Mouse (Mus musculus) cerebellum, adult 11 months (tissue): ENCODE data around the gene Pld1.

Source experiments
- DNase-seq: peaks from one replicate; pipeline ENCODE4 v3.0.0; 2022

Gene Pld1

DNA sequence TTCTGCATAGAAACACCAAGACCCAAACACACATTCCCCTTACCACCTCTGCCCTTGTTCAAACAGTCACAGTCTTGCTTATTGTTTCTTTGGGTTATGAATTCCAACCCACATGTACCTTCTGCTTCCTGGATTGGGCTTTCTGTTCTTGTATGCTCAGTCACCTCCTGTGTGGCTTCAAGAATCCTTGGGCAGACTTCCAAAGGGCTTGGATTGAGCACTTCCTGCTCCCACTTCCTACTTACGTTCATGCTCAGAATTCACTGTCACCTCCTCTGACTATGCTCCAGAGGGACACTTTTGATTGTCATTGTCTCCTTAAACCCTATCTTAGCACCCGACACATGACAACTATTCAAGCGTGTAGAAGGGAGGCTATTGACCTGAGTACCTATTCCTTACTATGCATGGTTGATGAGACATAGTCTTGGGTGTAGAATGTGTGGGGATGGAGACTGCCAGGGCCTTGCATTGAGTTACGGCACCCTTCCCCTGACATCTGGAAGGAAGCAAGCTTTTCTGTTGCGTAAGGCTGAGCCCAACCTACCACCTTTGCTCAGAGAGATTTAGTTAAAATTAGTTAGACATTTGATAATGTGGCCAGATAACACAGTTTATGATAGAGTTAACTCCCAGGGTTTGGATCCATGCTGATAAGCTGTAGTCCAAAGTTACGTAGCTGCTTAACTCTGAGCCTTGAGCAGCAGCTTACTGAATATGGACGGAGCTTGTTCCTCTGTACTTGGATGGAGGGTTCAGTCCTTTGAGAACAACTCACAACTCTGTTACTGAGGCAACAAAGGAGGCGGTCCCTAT lies 55.9 kb downstream of the Pld1 start:
- DNase-seq = no peak

DNA sequence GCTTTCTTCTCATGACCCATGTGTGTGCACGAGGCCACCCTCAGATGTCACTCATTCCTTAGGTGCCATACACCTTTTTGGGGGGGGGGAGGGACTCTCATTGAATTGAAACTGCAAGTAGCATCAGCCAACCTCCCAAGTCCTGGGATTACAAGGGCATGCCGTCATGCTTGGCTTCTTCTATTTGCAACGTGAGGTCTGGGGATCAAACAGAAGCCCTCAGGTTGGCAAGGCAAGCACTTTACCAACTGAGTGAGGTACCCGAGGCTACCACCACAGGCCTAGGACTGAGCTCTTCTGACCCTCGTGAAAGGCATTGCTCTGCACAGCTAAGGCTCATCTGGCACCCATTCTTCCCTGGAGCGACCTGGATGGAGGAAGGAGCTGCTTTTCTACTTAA lies 65.8 kb downstream of the Pld1 start:
- no peak for DNase-seq

DNA sequence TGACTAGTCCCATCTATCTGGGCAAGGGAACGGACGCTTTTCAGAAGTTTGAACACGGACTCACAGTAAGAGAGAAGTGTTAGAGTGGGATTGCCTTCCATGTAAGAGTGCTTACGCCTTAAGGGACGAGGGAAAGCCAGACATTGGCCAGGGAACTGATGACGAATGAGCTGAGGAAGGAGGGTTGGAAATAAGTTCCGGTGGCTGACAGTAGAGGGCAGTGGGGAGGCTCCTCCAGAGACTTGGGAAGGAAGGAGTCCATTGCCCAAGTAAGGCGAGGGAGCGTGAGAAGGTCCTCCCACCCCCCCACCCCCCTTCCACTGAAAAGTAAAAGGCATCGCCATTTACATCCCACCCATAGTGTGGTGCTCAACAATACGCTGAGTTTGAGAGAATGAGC lies 69.2 kb downstream of the Pld1 start:
- DNase-seq = no peak

DNA sequence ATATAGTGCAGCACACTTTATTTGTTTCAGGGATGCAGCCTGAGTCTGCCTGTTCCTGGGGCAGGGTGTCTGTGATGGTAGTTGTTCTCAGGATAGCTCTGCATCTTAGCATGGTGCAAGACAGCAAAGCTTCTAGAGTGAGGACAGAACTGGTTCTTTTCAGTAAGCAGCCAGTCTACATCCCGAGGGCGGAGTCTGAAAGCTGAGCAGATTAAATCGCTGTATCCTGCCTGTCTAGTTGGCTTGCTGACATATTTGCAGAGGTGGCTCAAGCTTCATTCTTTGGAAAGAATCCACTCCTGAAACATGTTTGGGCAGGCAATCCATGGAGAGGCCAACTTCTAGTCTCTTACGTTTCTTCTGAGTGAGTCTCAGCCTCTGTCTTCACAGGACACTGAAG lies 69.9 kb downstream of the Pld1 start:
- no peak for DNase-seq

DNA sequence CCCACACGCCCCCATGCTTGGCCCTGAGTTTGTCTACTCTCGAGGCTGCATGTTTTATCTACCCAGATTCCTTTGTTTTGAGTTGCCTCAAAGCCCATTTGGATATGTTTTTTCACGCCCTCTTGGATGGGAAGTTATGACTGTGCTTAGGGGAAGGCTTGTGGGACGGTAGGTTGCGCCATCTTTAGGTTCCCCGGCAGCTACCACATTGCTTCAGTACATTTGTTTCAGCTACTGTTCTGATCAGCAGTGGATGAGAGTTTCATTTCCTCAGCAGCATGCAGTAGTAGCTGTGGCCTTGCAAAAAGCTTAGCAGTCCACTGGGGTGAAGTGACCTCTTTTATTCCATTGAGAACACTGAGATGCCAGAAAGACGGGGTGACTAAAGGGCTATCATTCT lies 73.7 kb downstream of the Pld1 start:
- DNase-seq = no peak

DNA sequence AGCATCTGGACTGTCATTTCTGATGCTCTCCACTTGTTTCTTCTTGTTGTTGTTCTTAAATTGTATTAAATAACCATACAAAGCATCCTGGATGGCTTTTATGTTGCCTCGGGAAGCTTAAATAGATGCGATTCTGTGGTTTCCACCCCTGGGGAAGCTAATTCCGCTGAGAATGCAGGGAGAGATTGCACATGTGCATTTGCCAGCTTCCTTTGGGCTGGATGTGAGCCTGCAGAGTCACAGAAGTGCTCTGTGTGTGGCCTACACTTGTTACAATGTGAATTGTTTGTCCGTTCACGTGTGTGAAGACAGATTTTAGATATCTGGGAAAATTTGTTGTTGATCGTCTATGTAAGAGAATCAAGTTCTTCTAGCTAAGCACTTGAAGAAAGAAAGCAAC lies 74.9 kb downstream of the Pld1 start:
- no peak for DNase-seq

DNA sequence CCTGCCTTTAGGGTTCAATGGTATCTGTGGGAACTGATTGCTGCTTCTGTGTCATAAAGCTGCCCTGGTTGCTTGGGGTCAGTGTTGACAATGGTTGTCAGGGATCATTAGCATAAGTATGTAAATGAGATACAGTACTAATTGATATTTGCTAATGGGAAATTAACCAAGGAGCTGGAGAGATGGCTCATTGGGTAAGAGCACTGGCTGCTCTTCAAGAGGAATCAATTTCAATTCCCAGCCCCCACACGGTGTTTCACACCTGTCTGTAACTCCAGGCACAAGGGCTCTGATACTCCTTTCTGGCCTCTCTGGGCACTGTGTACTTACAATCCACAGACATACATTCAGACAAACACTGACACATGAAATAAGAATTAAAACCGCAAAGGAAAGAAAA lies 78.5 kb downstream of the Pld1 start:
- no peak for DNase-seq

DNA sequence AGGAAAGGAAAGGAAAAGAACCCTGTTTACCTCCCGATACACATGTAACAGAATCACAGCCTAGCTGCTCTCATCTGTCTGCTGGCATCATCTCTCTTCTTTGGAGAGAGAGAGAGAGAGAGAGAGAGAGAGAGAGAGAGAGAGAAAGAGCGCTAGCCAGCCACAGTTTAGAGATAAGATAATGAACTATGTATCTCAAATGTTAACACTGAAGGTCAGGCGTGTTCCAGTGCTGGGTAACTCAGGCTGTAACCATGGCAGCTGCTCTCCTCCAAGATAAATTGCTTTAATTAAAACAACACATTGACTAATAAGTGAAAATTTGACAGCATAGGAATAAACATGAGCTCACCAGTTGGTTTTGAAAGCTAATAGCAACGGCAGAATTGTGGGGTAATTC lies 81.2 kb downstream of the Pld1 start:
- DNase-seq = no peak

DNA sequence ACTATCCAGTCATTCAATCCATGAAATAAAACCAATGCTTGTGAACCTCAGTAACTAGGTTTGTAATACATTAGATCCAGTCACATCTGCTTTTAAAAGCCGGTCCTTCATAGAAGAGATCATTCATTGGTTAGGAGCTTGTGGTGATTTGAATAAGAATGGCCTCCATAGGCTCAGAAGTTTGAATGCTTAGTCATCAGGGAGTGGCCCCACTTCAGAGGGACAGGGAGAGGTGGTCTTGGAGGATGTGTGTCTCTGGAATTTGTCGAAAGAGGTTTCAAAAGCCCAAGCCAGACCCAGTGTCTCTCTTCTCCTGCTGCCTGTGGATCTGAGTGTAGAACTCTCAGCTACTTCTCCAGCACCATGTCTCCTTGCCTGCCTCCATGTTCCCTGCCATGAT lies 81.9 kb downstream of the Pld1 start:
- no peak for DNase-seq

DNA sequence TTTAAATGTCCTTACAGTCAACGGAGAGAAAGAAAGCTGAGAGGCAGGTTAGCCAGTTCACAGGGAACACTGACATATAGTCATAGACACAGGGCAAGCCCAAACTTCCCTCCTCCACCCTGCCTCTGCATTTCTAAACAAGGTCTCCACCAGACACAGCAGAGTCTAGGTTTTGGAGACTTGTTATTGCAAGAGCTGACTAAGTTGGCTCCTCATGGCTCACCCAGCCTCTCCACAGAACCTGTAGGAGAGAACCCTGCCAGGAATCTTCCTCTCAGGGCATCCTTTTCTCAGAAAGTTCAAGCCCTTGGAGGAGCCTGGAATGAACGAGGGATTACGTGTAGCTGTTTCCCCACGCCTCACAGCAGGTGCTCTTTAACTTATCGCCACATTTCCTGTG lies 83.7 kb downstream of the Pld1 start:
- no peak for DNase-seq

DNA sequence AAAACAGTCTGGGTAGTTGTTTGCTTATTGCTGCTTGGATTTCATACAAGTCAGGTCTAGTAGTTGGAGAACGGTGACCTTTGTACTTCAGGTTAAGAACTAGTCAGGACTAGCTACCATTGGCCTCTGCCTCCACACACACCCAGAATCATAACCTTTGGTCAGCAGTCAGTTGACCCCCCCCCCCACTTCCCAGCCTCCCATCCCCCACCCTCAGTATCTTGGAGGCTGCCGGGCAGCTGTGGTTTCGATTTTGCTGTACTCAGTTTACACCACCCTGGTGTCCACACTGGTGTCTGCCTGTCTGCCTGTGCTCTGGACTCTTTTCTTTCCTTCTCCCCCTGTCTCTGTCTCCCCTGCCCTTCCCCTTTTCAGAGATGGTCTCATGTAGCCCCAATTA lies 88.4 kb downstream of the Pld1 start:
- no peak for DNase-seq

DNA sequence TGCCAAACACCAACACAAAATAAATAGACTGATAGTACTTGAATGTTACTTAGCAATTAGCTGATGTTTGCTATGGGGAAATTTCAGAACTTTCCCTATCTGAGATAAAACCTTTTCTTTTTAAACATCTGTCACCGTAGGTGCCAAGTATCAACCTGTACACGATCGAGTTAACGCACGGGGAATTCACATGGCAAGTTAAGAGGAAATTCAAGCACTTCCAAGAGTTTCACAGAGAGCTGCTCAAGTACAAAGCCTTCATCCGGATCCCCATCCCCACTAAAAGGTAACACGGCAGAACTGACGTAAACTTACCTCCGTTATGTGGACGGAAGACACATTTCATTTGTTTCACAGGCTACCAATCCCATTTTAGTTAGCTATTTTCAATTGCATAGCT lies 90.0 kb downstream of the Pld1 start:
- no peak for DNase-seq

DNA sequence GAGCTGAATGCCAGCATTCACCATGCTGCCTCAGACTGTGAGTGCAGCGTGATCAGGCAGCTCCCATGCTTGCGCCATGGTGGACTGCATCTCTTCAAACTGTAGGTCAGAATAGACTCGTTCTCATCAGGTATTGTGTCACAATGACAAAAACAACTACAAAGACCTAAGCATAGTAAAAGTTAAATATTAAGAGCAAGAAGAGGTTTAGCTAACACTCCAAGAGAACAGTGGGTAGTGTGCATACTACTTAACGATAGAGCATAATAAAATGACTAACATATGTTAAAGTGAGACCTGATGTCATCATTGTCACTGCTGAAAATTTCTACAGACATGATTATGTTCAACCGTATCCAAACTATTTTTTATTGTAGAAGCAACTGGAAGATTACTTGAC lies 92.4 kb downstream of the Pld1 start:
- DNase-seq = no peak

DNA sequence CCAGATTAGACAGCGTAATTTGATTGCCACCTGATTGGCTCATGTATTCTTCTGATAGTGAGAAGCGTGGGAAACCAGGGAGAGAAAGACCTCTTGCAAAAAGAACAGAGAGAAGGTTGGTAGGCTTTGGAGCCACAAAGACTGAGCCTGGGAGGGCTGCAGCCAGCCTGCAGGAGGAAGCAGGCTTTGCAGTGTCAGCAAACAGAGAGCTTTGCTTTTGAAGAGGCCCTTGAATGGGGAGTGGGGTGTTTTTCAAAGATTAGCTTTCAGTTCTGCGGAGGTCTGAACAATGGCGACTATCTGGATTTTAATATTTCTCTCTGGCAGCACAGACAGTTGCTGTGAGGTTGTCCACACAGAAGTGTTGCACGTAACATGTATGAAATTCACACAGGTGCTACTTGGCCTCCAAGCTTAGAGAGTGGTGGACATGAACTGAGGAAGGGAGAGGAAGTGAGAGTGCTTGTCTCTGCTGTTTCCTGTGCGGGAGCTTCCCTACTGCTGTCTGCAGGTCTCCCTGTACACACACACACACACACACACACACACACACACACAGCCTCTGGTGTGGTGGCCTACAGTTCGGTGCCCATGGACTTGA lies 93.2 kb downstream of the Pld1 start:
- DNase-seq = no peak

DNA sequence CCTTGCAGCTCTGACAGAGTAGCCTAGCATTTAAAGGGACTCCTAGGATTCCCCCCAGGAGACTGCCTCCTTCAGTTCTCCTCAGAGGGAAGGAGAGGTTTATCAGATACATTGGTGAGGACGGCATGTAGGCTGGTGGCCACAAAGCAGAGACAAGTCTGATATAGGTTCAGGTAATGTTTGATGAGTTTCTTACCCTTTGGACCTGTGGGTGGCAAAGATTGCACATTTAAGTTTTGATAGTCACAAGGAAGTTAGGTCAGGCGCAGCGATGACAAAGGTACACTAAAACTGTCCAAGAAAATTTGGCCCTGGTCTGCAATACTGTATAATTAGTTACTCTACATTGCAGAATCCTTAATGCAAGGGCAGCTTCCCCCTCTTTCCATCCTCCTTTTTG lies 95.4 kb downstream of the Pld1 start:
- no peak for DNase-seq

DNA sequence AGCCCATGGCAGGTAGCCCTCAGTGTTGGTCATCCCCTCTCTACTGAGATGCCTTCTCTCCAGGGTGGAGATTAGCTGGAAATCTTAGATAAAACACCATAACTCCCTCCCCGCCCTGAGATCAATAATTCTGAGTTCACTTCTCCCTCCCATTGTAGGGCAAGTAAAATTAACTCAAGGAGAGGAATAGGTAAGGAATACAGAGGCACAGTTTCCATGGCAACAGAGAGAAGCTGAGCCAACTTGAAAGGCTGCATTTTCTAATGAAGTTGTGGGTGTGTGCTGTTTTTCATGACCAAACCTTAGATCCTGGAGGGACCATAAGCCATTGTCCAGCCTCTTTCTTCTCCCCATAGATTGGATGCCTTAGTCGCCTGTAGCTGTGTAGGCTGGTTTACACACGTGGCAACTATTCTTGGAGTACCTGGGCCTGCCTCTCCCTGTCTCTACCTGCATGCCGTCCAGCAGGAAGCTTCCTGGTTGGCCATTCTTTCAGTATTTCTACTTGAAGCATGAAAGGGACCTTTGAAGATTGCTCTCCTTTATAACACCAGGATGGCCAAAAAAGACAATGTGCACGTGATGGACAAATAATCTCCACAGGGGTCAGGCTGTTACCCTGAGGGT lies 96.3 kb downstream of the Pld1 start:
- no peak for DNase-seq

DNA sequence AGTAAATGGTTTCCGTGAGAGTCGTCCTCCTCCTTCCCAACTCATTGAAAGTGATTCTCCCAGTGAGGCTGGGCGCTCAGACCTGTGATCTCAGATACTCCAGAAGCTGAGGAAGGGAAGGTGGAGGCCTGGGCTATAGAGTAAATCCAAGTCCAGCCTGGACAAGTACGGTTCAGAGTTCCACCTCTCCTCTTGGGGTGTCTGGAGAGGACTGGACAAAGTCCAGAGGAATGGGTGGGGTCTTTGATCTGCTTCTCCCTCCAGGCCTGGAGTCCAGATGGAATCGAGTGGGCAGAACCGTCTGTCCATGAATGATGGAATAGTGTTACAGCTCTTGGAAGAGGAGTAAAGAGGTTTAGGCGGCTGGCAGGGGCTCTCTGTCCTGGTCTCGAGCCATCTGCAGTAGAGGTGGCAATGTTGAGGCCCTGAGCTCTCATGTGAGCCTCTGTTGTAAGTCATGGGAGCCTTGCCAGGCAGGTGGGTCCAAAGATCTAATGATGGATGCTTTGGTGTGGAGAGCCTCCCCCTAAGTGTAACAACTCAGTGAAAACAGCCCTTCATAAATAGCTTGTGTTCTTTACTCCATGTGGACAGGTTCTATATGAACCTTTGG lies 98.9 kb downstream of the Pld1 start:
- no peak for DNase-seq

DNA sequence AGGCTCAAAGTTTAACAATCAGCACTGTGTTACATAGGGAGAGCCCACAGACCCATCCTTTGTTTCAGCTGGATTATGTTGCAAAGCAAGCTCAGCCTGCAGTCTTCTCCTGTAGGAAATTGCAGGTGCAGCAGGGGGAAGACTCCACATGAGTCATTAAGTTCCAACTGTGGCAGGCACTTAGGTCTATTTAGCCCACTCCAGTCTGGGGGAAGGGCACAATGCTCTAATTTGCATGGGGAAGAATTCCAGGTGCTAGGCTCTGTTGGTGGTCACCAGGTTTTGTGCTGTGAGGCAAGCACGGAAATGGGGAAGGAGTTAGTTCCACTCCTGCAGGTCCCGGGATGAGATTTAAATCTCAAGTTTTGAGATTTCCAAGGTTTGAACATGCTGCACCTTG lies 99.6 kb downstream of the Pld1 start:
- DNase-seq = no peak

DNA sequence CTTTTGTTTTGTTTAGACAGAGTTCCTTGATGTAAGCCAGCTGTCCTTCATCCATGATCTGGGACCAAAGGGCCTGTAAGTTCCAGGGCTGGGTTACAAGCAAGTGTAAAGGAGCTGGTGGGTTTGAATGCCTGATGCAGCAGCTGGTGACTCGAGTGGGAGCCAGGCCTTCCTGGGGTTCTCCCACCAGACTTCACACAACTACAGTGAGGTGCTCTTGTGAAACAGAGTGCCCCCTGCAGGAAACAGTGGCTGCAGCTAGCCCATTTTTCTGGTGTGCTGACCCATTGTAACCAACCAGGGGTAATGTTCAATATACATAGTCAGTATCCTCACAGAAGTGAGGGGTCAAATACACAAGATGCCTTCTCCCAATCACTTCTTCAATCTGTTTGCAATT lies 101.3 kb downstream of the Pld1 start:
- DNase-seq = no peak

DNA sequence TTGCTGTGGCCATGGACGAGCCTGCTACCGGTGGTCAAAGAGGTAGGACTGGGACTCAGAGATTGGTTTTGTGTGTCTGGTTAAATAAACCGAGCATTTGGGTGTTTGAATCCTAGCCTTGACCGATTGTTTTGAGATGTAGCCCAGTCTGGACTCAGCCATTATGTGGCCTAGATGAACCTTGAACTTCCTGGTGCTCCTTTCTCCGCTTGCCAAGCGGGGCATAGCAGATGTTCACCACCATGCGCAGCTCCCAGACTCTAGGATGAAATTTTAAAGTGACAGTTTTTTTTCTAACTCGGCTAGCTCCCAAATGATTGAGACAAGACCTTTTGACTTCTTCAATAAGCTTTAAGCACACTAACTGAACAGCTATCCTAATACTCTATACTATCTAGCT lies 102.7 kb downstream of the Pld1 start:
- DNase-seq = no peak

DNA sequence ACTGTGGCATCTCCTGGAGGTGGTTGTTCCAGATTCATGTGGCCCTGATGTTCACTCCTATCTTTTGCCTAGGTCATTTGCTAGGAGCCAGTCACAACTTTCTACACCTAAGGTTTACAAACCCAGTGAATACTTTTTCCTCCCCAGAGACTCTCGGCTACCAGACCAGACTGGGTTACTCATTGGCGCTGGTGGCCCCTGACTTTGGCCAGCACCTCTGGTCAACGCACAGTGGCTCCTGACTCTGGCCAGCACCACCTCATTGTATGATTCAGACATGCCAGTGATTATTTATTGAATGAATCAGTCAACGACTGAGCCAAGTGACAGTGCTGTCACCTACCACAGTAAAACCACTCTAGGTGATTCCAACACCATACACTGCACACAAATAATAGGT lies 103.9 kb downstream of the Pld1 start:
- DNase-seq = no peak

DNA sequence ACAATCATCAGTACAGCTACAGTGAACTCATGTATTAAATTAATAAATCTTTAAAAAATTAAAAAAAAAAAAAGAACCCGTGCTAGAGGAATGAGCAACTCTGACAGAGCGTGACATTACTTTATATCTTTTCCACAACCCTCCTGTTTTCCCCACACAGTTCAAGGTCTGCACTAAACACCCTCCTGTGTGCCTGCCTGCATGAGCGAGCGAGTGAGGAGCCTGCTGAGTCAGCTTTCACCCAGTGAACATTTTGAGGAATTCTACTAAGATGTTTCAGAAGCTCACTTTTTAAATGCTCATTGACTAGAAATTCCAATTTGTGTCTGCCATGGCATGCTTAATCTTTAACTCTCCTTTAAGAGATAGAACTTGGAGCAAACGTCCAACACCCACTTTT lies 109.1 kb downstream of the Pld1 start:
- DNase-seq = no peak

DNA sequence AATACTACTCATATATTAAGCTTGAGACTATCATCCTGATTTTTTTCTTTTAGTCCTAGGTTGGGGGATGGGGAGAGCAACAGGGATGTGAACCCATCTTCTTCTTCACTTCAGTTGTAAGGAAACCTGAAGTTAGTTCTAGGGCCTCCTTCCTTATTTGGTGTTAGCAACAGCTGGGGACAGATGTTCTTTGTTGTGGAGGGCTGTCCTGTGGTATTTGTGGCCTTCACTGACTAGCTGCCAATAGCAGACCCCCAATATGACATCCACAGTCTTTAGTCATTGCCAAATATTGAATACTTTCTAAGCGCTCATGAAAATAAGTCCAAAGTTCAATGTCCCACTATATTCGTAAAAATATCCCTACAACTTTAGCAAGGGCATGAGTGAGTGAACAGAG lies 111.0 kb downstream of the Pld1 start:
- no peak for DNase-seq

DNA sequence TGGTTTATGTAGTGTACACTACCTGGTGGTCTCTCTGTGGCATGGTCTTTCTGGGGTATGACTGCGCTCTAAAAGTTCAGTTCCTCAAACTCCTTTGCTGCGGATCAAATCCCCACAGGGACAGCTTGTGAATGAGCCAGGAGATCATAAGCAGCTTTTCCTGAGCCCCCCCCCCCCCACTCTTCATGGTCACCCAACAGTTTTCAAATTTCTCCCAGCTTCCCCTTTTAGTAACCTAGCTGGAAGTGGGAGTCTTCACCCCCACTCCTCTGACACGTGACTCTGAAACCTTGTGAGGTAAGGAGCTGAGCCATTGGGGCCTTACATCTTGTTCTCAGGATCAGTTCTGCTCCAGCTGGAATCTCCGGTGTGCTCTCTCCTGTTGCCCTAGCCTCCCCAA lies 114.6 kb downstream of the Pld1 start:
- no peak for DNase-seq
